Mouse (Mus musculus) kidney, adult 2 months (tissue): ENCODE measurements around the gene Hist1h2af. TPM values are rescaled to one million over a fixed set of nuclear protein-coding genes. Genes with fewer than 3 reads are reported as not detected.
"Not testable (repeated sequence)": the region's sequence is repeated elsewhere in the genome, so short reads cannot be mapped to it uniquely, and the experiment has no call there.

ENCODE experiments used
- DNase-seq: peaks from one replicate; pipeline ENCODE4 v3.0.0; 2021
- H3K27ac ChIP-seq: fragments of 200-500 bp; 2 replicates; pipeline ENCODE4 v1.5.1; 2012; ENCODE audit warnings: low read depth, low read length, control low read depth, inconsistent platforms; ENCODE audit not compliant: insufficient read depth
- H3K27me3 ChIP-seq: fragments of 200-500 bp; replicated peaks from 2 replicates; pipeline ENCODE4 v1.6.1; 2012; ENCODE audit warnings: mild to moderate bottlenecking, moderate library complexity, low read length, inconsistent platforms; ENCODE audit not compliant: control insufficient read depth, insufficient read depth
- H3K36me3 ChIP-seq: fragments of 200-500 bp; 2 replicates; pipeline ENCODE4 v1.6.1; 2012; ENCODE audit warnings: mild to moderate bottlenecking, moderate library complexity, low read length, inconsistent platforms; ENCODE audit not compliant: control insufficient read depth, insufficient read depth
- H3K4me1 ChIP-seq: fragments of 200-500 bp; 2 replicates; pipeline ENCODE4 v1.6.1; 2011; ENCODE audit warnings: low read length; ENCODE audit not compliant: control insufficient read depth, insufficient read depth
- H3K4me3 ChIP-seq: fragments of 200-500 bp; 2 replicates; pipeline ENCODE4 v1.5.1; 2011; ENCODE audit warnings: mild to moderate bottlenecking, low read depth, low read length, control low read depth; ENCODE audit not compliant: insufficient read depth
- CTCF ChIP-seq: fragments of 200-500 bp; conservative IDR thresholded peaks from 2 replicates; pipeline ENCODE4 v1.5.1; 2011; ENCODE audit warnings: low read depth, mild to moderate bottlenecking, control low read depth, low read length, moderate library complexity, mixed read lengths; ENCODE audit not compliant: insufficient read depth, insufficient read length
- POLR2A ChIP-seq: fragments of 200-500 bp; IDR thresholded peaks from one replicate; pipeline ENCODE4 v1.6.1; 2011; ENCODE audit warnings: low read depth, low read length, control low read depth
- WGBS: fragments of 180-500 bp; shearing (Covaris S2); methylation state at CpG from one replicate; pipeline ENCODE4 v1.1.7; 2018; 5-methylcytosine and 5-hydroxymethylcytosine counted together
- polyA plus RNA-seq: library from polyadenylated mRNA; depleted of rRNA; stranded (reverse); fragments of >200 nt; gene quantifications from 2 replicates; pipeline ENCODE4 v1.2.3, GENCODE M21; 2012

Hist1h2af gene
- polyA plus RNA-seq, 1 experiment = 4.3 TPM

DNA sequence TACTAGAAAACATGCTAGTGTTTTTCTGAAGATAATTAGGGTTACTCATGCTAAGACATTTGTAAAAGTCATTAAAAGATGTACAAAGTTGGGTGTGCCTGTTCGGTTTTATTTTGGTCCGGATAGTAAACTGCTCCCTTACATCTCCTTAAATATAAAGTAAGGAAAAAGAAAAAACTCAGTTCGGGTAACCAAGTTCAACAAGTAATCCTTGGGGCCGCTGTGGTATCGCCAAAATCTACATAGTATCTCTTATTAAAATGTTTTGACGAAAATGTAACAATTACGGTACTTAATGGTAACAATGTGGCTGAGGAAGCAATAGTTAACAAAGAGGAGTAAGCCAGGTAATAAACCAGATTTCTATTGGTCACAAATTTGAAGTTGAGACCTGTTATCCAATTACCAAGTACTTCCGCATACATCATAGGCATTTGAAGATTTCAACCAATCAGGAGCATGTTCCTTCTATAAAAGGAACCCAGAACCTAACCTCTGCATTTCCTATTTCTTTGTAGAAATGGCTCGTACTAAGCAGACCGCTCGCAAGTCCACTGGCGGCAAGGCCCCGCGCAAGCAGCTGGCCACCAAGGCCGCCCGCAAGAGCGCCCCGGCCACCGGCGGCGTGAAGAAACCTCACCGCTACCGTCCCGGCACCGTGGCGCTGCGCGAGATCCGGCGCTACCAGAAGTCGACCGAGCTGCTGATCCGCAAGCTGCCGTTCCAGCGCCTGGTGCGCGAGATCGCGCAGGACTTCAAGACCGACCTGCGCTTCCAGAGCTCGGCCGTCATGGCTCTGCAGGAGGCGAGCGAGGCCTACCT is 10.5 kb downstream of the Hist1h2af start, which contains the start of gene Hist1h3f:
TSS of gene Hist1h3f (plus strand) at position 88 of the 822 bp plus-strand sequence.
- TF ChIP-seq POLR2A (peak; percentile 55), CTCF (no peak)
- H3K36me3 ChIP-seq = no peaks in the 10 kb centered on the region
- peak within 1 kb of the TSS; percentile 87 for H3K27ac ChIP-seq
- no peaks in the 10 kb centered on the region for H3K4me1 ChIP-seq
- peak; percentile 95 for DNase-seq
- H3K27me3 ChIP-seq = no peaks in the 10 kb centered on the region
- WGBS = under 1% methylated on average over 32 of the region's 45 CpGs
- peak within 1 kb of the TSS; percentile 86 for H3K4me3 ChIP-seq

DNA sequence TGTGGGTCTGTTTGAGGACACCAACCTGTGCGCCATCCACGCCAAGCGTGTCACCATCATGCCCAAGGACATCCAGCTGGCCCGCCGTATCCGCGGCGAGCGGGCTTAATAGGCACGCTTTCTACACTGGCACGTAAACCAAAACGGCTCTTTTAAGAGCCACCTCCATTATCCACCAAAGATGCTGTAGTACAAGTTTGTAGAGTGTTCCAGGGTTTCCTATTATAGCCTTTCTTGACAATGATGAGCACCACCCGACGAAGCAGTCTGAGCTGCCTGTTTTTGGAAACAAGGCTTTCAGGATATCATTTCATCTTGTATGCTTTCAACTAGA is 11.0 kb downstream of the Hist1h2af start:
- not testable (repeated sequence) for H3K27ac ChIP-seq, H3K27me3 ChIP-seq, H3K36me3 ChIP-seq, H3K4me1 ChIP-seq, DNase-seq
- WGBS = under 1% methylated on average over 11 of the region's 14 CpGs
- peak overlapping the region; percentile 54 for H3K4me3 ChIP-seq

DNA sequence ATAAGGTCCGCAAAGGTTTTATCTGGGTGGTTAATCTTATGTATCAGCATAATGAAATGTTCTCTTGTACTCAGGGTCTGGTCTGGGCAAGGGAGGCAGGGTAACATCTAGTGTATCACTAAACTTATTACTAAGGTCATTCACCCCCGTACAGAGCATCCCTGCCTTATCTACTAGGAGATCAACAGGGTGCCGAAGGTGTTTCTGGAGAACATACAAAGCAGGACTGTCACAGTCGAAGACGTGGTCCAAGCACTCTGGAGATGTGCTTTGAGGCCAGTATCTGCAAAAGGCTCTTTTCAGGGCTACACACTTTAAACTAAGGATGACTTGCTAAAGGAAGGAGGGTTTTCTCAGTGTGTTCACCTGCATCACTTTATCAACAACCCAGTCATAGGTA is 13.0 kb downstream of the Hist1h2af start:
- H3K4me3 ChIP-seq = no peak overlapping the region
- WGBS = 85% methylated on average over 5 of the region's 5 CpGs
- no peak overlapping the region for H3K27ac ChIP-seq
- no peaks in the 10 kb centered on the region for H3K4me1 ChIP-seq
- H3K27me3 ChIP-seq = no peaks in the 10 kb centered on the region
- DNase-seq = no peak
- TF ChIP-seq CTCF (no peak), POLR2A (no peak)
- no peaks in the 10 kb centered on the region for H3K36me3 ChIP-seq

DNA sequence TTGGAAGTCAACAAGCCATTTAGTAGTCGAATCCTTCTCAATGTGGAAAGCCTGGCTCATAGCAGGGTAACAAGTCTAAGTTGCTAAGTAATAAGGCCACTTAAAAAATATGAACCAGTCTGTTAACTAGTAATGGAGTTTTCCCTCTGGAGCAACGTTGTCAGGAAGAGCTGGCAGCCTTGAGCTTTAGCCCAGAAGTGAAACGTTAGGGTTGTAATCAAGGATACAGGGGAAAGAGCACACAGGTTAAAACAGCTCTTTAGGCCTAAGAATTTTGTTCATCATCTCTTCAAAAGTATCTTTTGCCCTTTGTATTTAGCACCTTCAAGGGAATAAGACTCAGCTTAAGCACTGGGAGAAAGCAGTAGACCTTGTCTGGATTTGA is 17.0 kb downstream of the Hist1h2af start:
- Histone ChIP-seq H3K27ac (no peak overlapping the region), H3K27me3 (no peaks in the 10 kb centered on the region), H3K4me3 (no peak overlapping the region), H3K36me3 (no peaks in the 10 kb centered on the region), H3K4me1 (no peaks in the 10 kb centered on the region)
- 17% methylated on average over 3 of the region's 3 CpGs for WGBS
- DNase-seq = no peak
- no peak for TF ChIP-seq CTCF
- no peak for TF ChIP-seq POLR2A

DNA sequence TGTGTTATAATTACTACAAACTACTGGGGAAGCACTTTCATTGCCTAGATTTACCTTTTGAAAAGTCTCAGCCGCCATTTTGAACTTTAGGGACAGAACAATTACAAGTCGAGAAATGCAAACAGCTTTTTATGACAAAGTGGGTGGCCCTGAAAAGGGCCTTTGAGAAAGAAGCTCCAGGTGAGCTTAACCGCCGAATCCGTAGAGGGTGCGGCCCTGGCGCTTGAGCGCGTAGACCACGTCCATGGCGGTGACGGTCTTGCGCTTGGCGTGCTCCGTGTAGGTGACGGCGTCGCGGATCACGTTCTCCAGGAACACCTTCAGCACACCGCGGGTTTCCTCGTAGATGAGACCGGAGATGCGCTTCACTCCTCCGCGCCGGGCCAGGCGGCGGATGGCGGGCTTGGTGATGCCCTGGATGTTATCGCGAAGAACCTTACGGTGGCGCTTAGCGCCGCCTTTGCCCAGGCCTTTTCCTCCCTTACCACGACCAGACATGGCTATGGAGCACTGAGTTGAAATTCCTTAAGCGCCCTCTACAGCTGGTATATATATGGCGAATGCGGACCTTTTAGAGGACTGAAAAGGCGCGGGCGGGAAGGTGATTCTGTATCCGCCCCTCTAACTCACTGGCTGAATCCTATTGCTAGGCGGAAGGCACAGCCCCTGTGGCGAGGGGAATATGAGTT is 17.6 kb downstream of the Hist1h2af start, which contains the start of gene Hist1h4f:
TSS of gene Hist1h4f (minus strand) at position 503 of the 689 bp plus-strand sequence.
- TF ChIP-seq CTCF = 0 out of 2 replicates have a peak, but pooled peaks have one; percentile 31
- not testable (repeated sequence) for H3K27me3 ChIP-seq, H3K27ac ChIP-seq, H3K4me1 ChIP-seq, H3K36me3 ChIP-seq
- DNase-seq = peak; percentile 88
- peak within 1 kb of the TSS; percentile 59 for H3K4me3 ChIP-seq
- 1% methylated on average over 47 of the region's 47 CpGs for WGBS

DNA sequence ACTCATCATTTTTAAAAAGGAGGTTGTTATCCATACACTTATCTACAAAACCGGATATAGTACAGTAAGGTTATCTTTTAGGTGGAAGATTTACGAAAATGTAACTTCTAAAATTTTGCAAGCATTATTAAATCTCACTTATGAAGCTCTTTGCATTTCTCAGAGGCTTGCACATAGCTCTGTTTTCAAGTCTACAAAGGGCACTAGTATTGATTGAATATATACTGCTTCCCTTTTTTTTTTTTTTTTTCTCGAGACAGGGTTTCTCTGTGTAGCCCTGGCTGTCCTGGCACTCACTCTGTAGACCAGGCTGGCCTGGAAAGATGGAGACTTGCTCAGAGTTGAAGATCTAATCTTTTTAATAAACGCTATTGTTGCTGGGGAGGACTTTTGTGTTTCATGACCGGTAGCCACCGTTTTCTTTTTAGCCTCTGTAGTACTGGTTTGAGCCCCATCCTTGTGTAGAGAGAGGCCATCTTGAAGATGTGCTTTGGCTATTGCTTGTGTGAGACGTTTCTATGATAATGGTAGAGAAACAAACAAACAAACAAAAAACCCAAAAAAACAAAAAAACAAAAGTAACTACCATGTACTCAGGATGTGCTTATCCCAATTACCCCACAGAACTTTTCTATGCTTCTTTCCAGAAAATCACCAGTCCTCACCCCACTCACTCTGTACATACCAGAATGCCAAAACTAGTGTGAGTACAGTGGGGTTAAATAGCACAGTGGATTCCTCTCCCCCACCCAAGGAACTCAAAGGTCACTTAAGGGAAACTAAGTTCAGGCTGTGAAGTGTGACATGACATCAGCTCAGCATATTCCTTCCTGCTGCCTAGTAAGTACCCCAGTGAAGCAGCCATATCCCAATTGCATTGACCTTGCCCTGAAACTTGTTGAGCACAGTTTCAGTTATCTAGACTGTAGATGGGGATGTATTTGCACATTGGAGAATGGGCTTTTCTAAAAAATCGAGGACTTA is 18.5 kb downstream of the Hist1h2af start:
- H3K27ac ChIP-seq = no peak overlapping the region
- no peaks in the 10 kb centered on the region for H3K36me3 ChIP-seq
- TF ChIP-seq POLR2A (no peak), CTCF (no peak)
- 55% methylated on average over 8 of the region's 8 CpGs for WGBS
- no peak for DNase-seq
- H3K27me3 ChIP-seq = no peaks in the 10 kb centered on the region
- no peaks in the 10 kb centered on the region for H3K4me1 ChIP-seq
- no peak overlapping the region; the same call in 1 of the 2 replicates for H3K4me3 ChIP-seq
